Mouse (Mus musculus) large intestine, adult 2 months (tissue): ENCODE data around the gene Dtl. TPM values are rescaled to one million over a fixed set of nuclear protein-coding genes. Genes with fewer than 3 reads are reported as not detected.

Source experiments
- DNase-seq: peaks from one replicate; pipeline ENCODE4 v3.0.0-alpha.2; 2012; ENCODE audit warnings: low read depth, low spot score
- WGBS: fragments of 180-500 bp; shearing (Covaris S2); methylation state at CpG from one replicate; pipeline ENCODE4 v1.1.7; 2018; 5-methylcytosine and 5-hydroxymethylcytosine counted together
- polyA plus RNA-seq: library from polyadenylated mRNA; depleted of rRNA; stranded (reverse); fragments of >200 nt; gene quantifications from 2 replicates; pipeline ENCODE4 v1.2.3, GENCODE M21; 2012; rRNA removed

Gene Dtl
- polyA plus RNA-seq, 1 experiment: 2.6 TPM

DNA sequence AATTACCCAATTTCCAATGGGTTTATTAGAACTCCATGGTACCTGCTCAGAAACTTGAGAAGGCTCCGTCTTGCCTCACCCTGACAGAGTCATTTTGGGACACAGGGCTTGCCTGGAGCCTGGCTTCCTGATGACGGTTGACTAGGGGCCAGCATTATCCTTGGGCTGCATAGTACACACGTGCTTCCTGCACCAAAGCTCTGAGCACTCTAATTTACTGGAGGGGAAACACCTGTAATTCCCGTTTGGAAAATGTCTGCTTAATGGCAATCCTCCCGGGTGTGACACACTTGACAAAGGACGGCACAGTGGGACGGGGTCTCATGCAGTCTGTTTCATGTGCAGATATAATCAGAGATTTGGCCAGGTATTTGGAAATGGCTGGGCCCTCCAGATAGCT, 84.9 kb downstream of the Dtl start:
- WGBS: 35% methylated on average over 7 of the region's 7 CpGs
- DNase-seq: no peak

Other genes with a start within 250 kb of the Dtl start
- 3.3 and 3.8 TPM in 2 replicates for gene Tmem206, start 249.6 kb downstream of the Dtl start, polyA plus RNA-seq
- 44.2 and 48.3 TPM in 2 replicates for gene Ppp2r5a, start 172.3 kb downstream of the Dtl start, polyA plus RNA-seq
- gene Ints7, start 92 bp upstream of the Dtl start, polyA plus RNA-seq: 16.0 and 19.2 TPM in 2 replicates
- 10.3 and 26.6 TPM in 2 replicates for gene Lpgat1, start 142.3 kb upstream of the Dtl start, polyA plus RNA-seq
- gene Nek2, start 245.9 kb upstream of the Dtl start, polyA plus RNA-seq: 9.6 and 10.8 TPM in 2 replicates